Mouse (Mus musculus) embryo, embryonic 9.5 days (tissue): ENCODE measurements at regions not wholly inside any gene's neighbourhood (a gene's known extent, or its start where the extent isn't known, plus 50 kb on each side); places are given as distances from the start of the nearest gene placed in this dataset.
"Not testable (repeated sequence)": the region's sequence is repeated elsewhere in the genome, so short reads cannot be mapped to it uniquely, and the experiment has no call there.

Experiments
- DNase-seq: peaks from one replicate; pipeline ENCODE4 v3.0.0-alpha.2; 2017; ENCODE audit errors: extremely low spot score

GRCm38 (mm10) chr17:61337094-61337493 lies 1544.0 kb downstream of the Efna5 start:
- DNase-seq: no peak

DNA sequence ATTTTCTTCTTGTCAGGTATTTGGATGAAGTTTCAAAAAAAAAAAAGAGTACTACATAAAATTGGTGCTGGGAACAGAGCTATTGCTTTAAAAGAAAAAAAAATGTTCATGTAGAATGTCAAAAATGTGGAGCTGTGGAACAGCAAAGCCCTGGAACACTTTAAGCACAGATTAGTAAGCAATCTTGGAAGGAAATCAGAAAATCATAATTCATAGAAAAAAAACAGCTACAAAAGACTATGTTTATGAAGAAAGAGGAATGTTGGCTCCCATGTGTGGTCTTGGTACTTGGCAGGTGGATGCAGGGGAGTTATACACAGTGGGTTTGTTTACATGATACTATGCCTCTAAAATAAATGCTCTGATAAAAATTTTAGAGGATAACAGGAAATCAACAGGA lies 1555.7 kb downstream of the Efna5 start:
- DNase-seq: no peak

DNA sequence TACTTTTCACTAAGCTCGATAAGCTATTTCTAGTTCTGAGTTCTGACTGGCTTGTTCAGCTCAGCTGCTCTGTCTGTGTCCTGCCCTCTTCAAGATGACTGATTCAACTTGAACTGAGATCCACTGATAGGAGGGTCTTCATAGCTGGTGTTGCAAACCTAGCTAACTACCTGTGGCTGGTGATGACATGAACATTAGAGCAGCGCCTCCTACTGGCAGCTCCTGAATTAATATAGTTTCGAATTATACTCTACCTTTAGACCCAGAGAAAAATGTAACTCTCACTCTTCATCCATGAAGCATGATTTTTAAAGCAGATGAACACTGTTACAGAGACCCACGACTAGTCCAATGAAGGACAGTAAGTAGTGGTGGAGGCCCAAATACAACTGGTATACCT lies 1560.3 kb downstream of the Efna5 start:
- peak; percentile 5 for DNase-seq

DNA sequence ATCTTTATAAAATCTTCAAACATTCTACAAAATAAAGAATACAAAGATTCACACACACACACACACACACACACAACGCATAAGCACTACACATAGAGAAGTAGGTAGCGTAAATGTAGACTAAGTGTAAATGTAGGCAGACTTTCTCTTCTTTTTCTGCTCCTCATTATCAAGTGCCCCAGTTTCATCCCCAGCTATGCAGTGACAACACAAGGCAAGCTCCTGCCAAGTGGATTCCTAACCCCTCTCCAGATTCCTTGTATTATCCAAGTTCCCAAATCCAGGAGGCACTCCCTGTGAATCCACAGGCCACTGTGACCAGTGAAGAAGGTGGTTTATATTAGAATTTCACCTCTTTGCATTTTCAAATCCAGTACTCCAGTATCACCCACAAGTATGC lies 1567.7 kb downstream of the Efna5 start:
- no peak for DNase-seq

- DNase-seq: no peak
Measured at GRCm38 (mm10) chr17:61311189-61311588, 1569.9 kb downstream of the Efna5 start.

- no peak for DNase-seq
Measured at GRCm38 (mm10) chr17:61303611-61304010, 1577.5 kb downstream of the Efna5 start.

DNA sequence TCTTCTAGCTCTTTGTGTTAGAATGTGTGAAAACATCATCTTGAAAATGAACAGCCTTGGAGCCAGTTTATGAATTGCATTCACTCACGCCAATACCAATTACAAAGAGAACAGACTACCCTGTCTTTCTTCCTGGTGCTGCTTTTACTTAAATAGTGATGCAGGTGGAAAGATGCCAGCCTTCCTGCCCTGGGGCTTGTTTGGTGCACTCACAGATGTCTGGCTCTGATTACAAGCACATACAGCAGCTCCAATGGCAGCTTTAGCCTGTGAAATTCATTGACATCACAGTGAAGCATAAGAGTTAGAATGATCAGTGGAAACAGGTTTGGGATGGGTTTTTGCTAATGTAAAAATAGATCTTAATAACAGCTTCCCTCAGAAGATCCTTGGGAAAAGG lies 1579.1 kb downstream of the Efna5 start:
- DNase-seq: no peak

DNA sequence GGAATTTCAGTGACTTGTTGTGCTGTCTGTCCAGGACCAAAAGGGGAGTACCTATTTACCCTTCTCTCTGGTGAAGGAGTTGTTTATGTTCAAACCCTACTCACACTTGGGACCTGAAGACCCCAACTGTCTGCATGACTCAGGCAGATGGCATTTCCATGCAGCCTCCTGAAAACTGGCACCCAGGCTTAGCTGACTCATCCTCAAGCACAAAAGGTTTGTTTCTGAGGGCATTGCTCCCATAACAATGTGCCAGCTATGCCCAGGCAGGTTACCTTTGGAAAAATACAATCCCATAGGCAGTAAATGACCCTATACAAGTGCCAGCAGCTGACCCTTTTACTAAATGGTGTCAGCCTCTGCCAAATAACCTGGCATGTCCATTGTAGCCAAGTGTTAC lies 1579.9 kb downstream of the Efna5 start:
- no peak for DNase-seq

DNA sequence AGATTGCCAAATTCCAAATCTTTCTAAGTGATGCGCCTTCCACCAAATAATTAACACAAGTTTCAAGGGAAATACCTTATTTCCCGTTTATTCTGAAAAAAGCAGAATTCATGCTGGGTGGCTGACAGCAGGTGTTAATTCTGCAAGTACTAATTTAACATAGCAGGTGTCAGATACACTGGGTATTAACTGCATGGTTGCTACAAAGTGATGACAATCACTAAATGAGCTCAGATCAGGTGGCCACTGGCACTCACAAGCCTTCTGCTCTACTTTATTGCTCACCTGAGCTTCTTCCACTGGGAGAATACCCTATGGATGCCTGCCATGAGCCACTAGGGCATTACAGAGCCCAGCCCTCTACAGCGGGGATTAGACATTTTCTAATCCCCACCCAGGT lies 1590.0 kb downstream of the Efna5 start:
- no peak for DNase-seq

GRCm38 (mm10) chr17:61288590-61288989 lies 1592.5 kb downstream of the Efna5 start:
- DNase-seq: no peak

- DNase-seq: no peak
Measured at GRCm38 (mm10) chr17:61273631-61274030, 1607.5 kb downstream of the Efna5 start.

GRCm38 (mm10) chr17:61256526-61256925 lies 1624.6 kb downstream of the Efna5 start:
- not testable (repeated sequence) for DNase-seq

- no peak for DNase-seq
Measured at GRCm38 (mm10) chr17:61248411-61248810, 1632.7 kb downstream of the Efna5 start.

DNA sequence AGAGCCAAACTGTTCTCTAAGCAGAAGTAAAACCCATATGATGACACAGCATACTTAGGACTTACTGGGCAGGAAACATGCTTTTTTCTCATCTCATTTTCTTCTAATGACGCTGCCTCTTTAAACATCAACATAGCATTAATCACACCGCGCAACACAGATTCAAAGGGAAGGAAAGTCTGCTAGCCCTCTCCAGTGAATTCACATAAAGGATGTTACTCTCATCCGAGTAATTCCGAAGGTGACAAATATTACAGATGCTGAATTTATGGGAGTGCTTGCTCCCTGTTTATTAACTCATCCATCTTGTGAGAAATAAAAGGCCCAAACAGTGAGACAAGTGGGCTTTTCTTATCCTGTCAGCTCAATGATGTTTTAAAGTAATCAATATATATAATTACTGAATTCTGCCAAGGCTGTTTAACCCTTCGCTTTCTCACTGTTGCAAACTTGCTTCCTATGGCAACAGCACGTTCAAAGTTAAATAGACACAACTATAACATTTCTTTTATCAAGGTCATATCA lies 1663.9 kb downstream of the Efna5 start:
- DNase-seq: no peak

- no peak for DNase-seq
Measured at GRCm38 (mm10) chr17:61204316-61204715, 1676.8 kb downstream of the Efna5 start.

DNA sequence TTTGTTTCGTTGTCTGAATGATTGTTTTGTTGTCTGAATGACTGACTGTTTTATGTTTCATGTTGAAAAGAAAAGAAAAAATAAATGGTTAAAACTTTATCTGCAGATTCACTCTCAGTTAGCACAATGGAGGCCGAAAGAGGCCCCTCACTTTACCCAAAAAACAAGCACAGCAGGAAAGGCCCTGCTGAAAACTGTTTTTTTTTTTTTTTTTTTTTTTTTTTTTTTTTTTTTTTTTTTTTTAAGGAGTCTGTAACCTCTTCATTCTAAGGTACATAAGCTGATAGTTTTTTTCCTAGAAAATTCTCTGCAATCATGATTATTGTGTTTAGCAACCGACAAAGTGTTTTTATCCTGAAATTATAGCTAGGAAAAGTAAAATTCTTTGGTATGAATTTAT lies 1693.2 kb downstream of the Efna5 start:
- DNase-seq: not testable (repeated sequence)

DNA sequence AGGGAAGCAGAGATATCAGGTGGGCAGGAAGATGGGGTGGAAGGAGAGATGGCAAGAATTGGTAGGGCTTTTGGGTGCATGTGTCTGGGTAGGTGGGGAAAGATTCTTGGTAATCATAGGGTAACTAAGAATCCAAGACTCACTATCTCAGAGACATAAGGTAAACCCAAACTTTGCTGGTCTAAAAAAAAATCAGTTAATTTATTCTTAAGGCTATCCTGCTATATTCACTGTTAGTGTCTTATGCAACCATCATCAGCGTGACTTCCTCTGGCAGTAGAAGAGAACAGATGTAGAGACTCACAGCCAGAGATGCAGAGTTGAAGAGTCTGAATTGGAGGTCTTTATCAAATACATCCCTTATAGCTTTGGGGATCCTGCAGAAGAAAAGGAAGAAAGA lies 1704.5 kb downstream of the Efna5 start:
- DNase-seq: no peak

GRCm38 (mm10) chr17:61159437-61159836 lies 1721.7 kb downstream of the Efna5 start:
- no peak for DNase-seq

DNA sequence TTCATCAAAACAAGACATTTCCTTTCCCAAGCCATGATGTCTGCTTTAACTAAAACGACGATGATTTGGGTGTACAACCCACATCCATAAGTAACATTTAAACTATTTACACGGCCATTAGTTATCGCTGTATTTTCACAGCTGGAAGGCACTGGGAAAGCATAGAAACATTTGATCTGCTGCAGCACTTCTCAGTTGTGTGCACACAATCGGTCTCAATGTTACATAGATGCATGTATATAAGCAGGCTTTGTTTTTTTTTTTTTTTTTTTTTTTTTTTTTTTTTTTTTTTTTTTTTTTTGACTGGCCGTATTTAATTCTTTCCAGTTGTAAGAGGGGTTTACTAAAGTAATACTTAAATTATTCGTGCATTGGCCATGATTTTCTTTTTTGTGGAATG lies 1744.1 kb downstream of the Efna5 start:
- no peak for DNase-seq

GRCm38 (mm10) chr17:61127767-61128166 lies 1753.3 kb downstream of the Efna5 start:
- no peak for DNase-seq

DNA sequence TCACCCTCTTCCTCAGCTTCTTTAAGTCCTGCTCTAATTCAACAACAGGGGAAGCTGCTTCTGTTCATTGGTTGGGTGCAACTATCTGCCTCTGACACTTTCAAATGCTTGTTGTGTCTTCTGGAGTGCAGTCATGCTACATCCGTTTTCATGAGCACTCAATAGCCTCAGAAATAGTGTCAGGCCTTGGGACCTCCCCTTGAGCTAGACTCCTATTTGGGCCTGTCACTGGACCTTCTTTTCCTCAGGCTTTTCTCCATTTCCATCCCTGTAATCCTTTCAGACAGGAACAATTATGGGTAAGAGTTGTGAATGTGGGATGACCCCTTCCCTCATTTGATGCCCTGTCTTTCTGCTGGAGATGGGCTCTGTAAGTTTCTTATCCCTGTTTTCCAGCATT lies 1774.8 kb downstream of the Efna5 start:
- no peak for DNase-seq

- DNase-seq: no peak
Measured at GRCm38 (mm10) chr17:61060450-61060849, 1820.7 kb downstream of the Efna5 start.

GRCm38 (mm10) chr17:61058471-61058870 lies 1822.6 kb downstream of the Efna5 start:
- DNase-seq: no peak

DNA sequence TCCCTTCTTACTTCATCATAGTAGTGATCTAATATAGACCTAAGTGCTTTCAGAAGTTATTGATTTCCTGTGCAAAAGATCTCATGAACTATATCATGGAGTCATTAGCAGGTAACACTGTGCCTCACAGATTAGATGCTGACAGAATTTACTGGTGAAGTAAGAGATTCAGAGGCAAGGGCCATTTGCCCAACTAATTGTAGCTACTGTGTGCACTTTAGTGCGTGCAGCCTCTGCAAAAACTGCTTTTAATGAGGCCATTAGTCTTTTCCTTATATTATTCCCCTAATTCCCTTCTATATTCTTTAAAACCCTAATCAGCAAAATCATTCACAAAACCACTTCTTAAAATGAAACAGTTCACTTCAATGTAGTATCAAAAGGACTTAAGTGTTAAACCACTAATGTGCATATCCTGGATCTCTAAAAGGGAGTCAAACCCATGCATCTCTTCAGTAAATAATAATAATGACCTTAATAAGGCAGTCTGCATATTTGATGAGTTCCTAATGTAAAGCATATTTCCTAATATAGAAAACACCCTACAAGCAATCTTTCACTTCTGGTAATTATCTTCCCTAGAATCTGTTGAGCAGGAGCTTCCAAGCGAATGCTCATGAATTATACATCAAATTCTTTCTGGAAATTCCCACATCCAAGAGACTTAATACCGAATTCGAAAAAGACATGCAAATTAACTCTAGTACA lies 1847.4 kb downstream of the Efna5 start:
- DNase-seq: no peak
